Mouse (Mus musculus): ENCODE data around the gene Orai3. TPM values are rescaled to one million over a fixed set of nuclear protein-coding genes. Genes with fewer than 3 reads are reported as not detected.

Orai3 gene
- total and polyA plus RNA-seq, 3 experiments, result 10.3 to 16.9 (median 11.6) TPM

DNA sequence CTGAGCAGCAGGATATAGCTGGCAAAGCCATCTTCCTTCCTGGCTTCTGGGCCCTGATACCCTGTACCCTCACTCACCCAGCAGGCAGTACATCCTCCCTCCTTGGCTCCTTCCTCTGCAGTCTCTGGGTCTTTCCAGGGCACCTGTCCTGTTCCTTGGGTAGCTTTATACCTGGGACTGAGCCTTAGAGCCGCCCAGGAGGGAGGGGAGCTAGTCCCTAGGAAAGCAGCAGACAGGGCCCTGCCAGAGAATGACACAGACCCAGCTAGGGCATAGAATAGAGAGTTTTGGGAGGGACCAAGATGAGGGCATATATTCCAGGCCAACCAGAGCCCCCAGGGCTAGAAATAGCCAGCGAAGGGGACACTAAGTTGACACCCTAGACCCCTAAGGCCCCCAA, 44.1 kb upstream of the Orai3 start:
- Histone ChIP-seq H3K4me3 (replicated peaks in 1 of 3; ENCODE audit: low read depth in 2 of 3, low read length in 2 of 3, poor library complexity in 1 of 3) (no peak overlapping the region), H3K79me2 (replicated peaks; ENCODE audit: control insufficient read depth, extremely low read depth, insufficient read depth, poor library complexity, severe bottlenecking) (no peaks in the 10 kb centered on the region), H3K27ac (ENCODE audit: insufficient read depth, low read depth) (no peak overlapping the region), H3K36me3 (replicated peaks in 1 of 2; ENCODE audit: control insufficient read depth in 1 of 2, insufficient read depth in 1 of 2, low read length in 1 of 2) (no peaks in the 10 kb centered on the region), H3K9ac (ENCODE audit: insufficient read depth, low read depth) (no peak overlapping the region), H3K4me2 (ENCODE audit: insufficient read depth, low read depth, poor library complexity, severe bottlenecking) (no peak overlapping the region), H3K27me3 (replicated peaks) (peaks cover 2% of the 10 kb centered on the region), H3K4me1 (ENCODE audit: control insufficient read depth in 1 of 2, insufficient read depth in 2 of 2) (no peaks in the 10 kb centered on the region), H3K9me3 (replicated peaks; ENCODE audit: low read length) (no peaks in the 10 kb centered on the region)
- DNase-seq (ENCODE audit: extremely low read depth), result no peak
- dilution Hi-C loops (cut with MboI; ENCODE audit: extremely low pct_ligation_motif_present, extremely low pct_unique_long_range_greater_than_20kb, low sequenced_read_pairs), result no loop called here
- in situ Hi-C loops (cut with MboI; ENCODE audit: low pct_ligation_motif_present, low pct_unique_long_range_greater_than_20kb, low sequenced_read_pairs), result no loop called here
- TF ChIP-seq MAFK (IDR thresholded peaks at IDR 0.05; ENCODE audit: insufficient replicate concordance, low read length) (no peak), SIN3A (IDR thresholded peaks at IDR 0.05; ENCODE audit: low read length) (no peak), USF2 (conservative IDR thresholded peaks at IDR 0.05; ENCODE audit: low read depth, low read length) (no peak), NRF1 (IDR thresholded peaks at IDR 0.05; ENCODE audit: low read depth, low read length) (no peak), HCFC1 (IDR thresholded peaks at IDR 0.05; ENCODE audit: low read depth, low read length) (no peak), CTCF (conservative IDR thresholded peaks at IDR 0.05 in 1 of 2, IDR thresholded peaks at IDR 0.05 in 1 of 2; ENCODE audit: low read depth in 2 of 2, low read length in 2 of 2) (no peak)

DNA sequence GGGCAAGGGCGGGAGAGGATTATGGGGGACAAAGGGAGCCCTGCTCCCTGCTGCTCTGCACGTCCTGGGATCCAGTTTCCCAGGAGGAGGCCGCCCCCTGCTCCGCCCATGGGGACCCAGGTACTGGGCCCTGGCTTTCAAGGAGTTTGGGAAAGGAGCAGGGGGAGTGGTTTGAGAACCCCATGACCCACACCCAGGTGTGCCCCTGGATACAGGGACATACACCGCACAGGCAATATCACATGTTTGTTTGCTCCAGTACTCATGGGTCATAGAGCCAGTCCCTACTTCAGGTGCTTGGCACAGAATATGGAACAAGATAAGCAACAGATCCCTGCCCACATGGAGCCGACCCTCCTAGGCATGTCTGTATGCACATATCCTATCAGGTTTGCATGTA, 43.7 kb upstream of the Orai3 start:
- H3K9me3 ChIP-seq (replicated peaks; ENCODE audit: low read length), result no peaks in the 10 kb centered on the region
- dilution Hi-C loops (cut with MboI; ENCODE audit: extremely low pct_ligation_motif_present, extremely low pct_unique_long_range_greater_than_20kb, low sequenced_read_pairs) (no loop called here), in situ Hi-C loops (cut with MboI; ENCODE audit: low pct_ligation_motif_present, low pct_unique_long_range_greater_than_20kb, low sequenced_read_pairs) (no loop called here)
- DNase-seq (ENCODE audit: extremely low read depth), result no peak
- TF ChIP-seq ZKSCAN1 (IDR thresholded peaks at IDR 0.05; ENCODE audit: borderline replicate concordance, low read depth, low read length) (no peak), MAX (IDR thresholded peaks at IDR 0.05; ENCODE audit: low read length) (no peak), PAX5 (IDR thresholded peaks at IDR 0.05; ENCODE audit: low read length) (no peak), JUND (conservative IDR thresholded peaks at IDR 0.05; ENCODE audit: low read depth, low read length) (no peak), MYC (IDR thresholded peaks at IDR 0.05; ENCODE audit: low read depth, low read length) (no peak), SMC3 (IDR thresholded peaks at IDR 0.05; ENCODE audit: low read depth, low read length) (no peak), TCF12 (IDR thresholded peaks at IDR 0.05; ENCODE audit: low read depth, low read length) (no peak), ZC3H11A (IDR thresholded peaks at IDR 0.05; ENCODE audit: low read depth, low read length) (no peak), NRF1 (IDR thresholded peaks at IDR 0.05; ENCODE audit: low read depth, low read length) (no peak), TBP (conservative IDR thresholded peaks at IDR 0.05; ENCODE audit: low read depth, low read length) (no peak), HCFC1 (IDR thresholded peaks at IDR 0.05; ENCODE audit: low read depth, low read length) (no peak), CTCF (conservative IDR thresholded peaks at IDR 0.05 in 1 of 2, IDR thresholded peaks at IDR 0.05 in 1 of 2; ENCODE audit: low read depth in 2 of 2, low read length in 2 of 2) (no peak), RAD21 (IDR thresholded peaks at IDR 0.05; ENCODE audit: low read depth, low read length) (no peak), MXI1 (IDR thresholded peaks at IDR 0.05; ENCODE audit: low read depth, low read length) (no peak), POLR2A (IDR thresholded peaks at IDR 0.05; ENCODE audit: low read depth, low read length) (no peak), MAFK (IDR thresholded peaks at IDR 0.05; ENCODE audit: insufficient replicate concordance, low read length) (no peak), MEF2A (IDR thresholded peaks at IDR 0.05; ENCODE audit: borderline replicate concordance, low read depth, low read length) (no peak), ELF1 (IDR thresholded peaks at IDR 0.05; ENCODE audit: low read depth, low read length) (no peak)
- H3K4me2 ChIP-seq (ENCODE audit: insufficient read depth, low read depth, poor library complexity, severe bottlenecking), result no peak overlapping the region
- H3K79me2 ChIP-seq (replicated peaks; ENCODE audit: control insufficient read depth, extremely low read depth, insufficient read depth, poor library complexity, severe bottlenecking), result no peaks in the 10 kb centered on the region
- H3K4me3 ChIP-seq (replicated peaks in 1 of 3; ENCODE audit: low read depth in 2 of 3, low read length in 2 of 3, poor library complexity in 1 of 3), result no peak overlapping the region
- H3K27me3 ChIP-seq (replicated peaks), result peaks cover 2% of the 10 kb centered on the region
- no peak overlapping the region for H3K27ac ChIP-seq (ENCODE audit: insufficient read depth, low read depth)
- no peak overlapping the region for H3K9ac ChIP-seq (ENCODE audit: insufficient read depth, low read depth)
- H3K36me3 ChIP-seq (replicated peaks in 1 of 2; ENCODE audit: control insufficient read depth in 1 of 2, insufficient read depth in 1 of 2, low read length in 1 of 2), result no peaks in the 10 kb centered on the region
- H3K4me1 ChIP-seq (ENCODE audit: control insufficient read depth in 1 of 2, insufficient read depth in 2 of 2), result no peaks in the 10 kb centered on the region

Measured in CH12.LX (cell line).